Mouse (Mus musculus): ENCODE results near the gene Mrtfa. TPM values are rescaled to one million over a fixed set of nuclear protein-coding genes. Genes with fewer than 3 reads are reported as not detected.
"Not testable (repeated sequence)": the region's sequence is repeated elsewhere in the genome, so short reads cannot be mapped to it uniquely, and the experiment has no call there.

Mrtfa gene
- total RNA-seq (2021) = 23.4 and 32.1 TPM in 2 replicates
- long read RNA-seq, experiment 1, full-length matches to known transcripts = 5 of 14 reads
- long read RNA-seq, experiment 1, partial matches to known transcripts = 6 of 14 reads
- long read RNA-seq, experiment 1, other reads (novel, unspliced or antisense) = 3 of 14 reads
- long read RNA-seq, experiment 2, full-length matches to known transcripts = 6 of 15 reads
- long read RNA-seq, experiment 2, partial matches to known transcripts = 7 of 15 reads
- long read RNA-seq, experiment 2, other reads (novel, unspliced or antisense) = 2 of 15 reads

- peak; percentile 100 for DNase-seq
These were observed at the start of gene Mrtfa for GRCm38 (mm10) chr15:81190630-81191178. Mrtfa (minus strand) TSS chr15:81190757.

DNA sequence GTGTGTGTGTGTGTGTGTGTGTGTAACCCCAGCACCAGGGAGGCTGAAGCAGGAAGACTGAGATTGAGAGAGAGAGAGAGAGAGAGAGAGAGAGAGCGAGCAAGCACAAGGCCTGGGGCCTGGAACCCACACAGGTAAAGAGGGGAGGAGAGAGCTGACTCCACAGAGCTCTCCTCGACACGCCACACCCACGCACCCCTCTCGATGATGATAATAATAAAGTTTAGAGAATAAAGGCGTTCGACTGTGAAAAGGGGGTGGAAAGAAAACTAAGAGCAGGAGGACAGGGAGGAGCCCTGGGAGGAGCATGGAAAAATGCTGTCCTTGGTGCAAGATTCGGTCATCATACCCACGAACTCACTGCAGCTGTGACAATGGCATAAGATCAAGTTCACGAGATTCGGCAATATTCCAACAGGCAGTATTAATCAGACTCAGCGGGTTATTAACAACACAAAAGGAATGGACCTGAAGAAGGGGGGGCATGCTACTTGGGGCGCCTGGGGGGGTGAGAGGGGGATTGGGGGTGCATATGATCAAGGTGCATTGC, 49.3 kb upstream of the Mrtfa start:
- peak; percentile 66 for DNase-seq

GRCm38 (mm10) chr15:81239261-81239660, 48.7 kb upstream of the Mrtfa start:
- DNase-seq = peak; percentile 78

DNA sequence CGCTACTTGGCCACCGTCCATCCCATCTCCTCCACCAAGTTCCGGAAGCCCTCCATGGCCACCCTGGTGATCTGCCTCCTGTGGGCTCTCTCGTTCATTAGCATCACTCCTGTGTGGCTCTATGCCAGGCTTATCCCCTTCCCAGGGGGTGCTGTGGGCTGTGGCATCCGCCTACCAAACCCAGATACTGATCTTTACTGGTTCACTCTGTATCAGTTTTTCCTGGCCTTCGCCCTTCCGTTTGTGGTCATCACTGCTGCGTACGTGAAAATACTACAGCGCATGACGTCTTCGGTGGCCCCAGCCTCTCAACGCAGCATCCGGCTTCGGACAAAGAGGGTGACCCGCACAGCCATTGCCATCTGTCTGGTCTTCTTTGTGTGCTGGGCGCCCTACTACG, 46.9 kb upstream of the Mrtfa start:
- DNase-seq = no peak

DNA sequence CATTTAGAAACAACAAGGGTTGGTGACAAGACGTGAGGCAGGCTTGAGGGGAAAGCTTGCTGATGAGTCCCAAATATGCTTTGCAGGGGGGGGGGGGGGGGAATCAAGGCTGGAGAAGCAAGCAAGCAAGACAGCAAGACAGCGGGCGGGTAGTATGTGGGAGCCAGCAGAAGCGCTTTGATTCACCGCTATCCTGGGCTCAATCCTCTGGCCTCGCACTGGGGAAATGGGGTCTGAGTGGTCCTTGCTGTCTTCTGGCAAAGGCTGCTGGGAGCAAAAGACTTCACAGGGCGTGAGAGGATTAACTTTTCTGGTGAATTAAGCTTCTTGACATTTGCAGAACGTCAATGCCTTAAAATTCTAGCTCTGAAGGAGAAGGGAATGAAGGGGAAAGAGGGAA, 45.5 kb upstream of the Mrtfa start:
- DNase-seq = no peak

GRCm38 (mm10) chr15:81235086-81235920, 44.7 kb upstream of the Mrtfa start, which contains the start of gene Mchr1:
Mchr1 (plus strand) TSS chr15:81235499.
- DNase-seq = peak; percentile 69

DNA sequence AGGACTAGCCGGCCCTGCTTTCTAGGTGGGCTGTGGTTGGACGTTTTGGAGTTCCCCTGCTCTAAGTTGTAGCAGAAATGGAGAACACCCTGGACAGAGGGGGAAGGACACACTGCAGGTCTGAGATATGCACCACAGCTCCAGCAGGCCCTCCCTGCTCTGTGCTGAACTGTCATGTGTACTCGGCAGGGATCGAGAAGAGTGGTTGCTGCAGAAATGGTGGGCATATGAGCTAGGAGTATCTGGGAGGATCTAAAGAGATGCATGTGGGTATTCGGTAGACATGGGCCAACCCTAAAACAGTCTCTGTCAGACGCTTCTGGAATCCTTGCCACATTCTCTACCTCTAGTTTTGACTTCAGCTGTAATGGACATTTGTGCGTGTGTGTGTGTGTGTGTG, 40.8 kb upstream of the Mrtfa start:
- DNase-seq = no peak

- no peak for DNase-seq
These were observed 39.2 kb upstream of the Mrtfa start for GRCm38 (mm10) chr15:81229791-81230190.

- DNase-seq = no peak
These were observed 37.7 kb upstream of the Mrtfa start for GRCm38 (mm10) chr15:81228258-81228657.

GRCm38 (mm10) chr15:81227275-81227674, 36.7 kb upstream of the Mrtfa start:
- no peak for DNase-seq

DNA sequence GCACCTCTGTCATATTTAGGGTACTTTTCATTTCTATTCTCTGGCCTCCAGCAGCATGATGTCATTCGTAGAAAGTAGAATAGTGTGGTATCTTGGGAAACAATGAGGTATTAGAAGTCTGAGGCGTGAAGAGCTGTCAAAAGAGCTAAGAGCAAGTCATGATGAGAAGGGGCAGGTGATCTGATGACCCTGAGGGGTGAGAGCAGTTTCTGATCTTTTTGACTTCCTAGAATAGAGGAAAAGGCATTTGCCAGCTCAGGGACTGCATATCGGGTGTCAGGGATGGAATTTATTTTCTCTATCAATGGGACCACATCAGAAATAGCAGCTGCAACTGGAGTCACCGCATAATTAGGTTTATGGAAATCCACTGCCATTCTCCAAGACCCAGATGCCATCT, 36.2 kb upstream of the Mrtfa start:
- no peak for DNase-seq

- DNase-seq = no peak
These were observed 35.2 kb upstream of the Mrtfa start for GRCm38 (mm10) chr15:81225732-81226131.

DNA sequence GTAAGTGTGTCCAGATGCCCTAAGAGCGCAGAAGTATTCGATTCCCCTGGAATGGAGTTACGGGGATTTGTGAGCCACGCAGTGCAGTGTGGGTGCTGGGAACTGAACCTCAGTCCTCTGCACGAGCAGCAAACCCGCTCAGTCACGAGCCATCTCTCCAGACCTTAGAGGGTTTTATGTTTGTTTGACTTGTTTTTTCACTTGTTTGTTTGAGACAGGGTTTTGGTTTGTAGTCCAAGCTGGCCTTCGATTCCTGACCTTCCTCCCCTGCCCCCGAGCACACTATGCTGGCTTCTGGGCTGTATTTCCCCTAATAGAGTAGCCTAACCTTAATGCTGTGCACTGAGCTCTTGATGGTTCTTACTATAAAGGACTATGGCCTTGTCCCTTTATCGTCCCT, 34.5 kb upstream of the Mrtfa start:
- DNase-seq = no peak

DNA sequence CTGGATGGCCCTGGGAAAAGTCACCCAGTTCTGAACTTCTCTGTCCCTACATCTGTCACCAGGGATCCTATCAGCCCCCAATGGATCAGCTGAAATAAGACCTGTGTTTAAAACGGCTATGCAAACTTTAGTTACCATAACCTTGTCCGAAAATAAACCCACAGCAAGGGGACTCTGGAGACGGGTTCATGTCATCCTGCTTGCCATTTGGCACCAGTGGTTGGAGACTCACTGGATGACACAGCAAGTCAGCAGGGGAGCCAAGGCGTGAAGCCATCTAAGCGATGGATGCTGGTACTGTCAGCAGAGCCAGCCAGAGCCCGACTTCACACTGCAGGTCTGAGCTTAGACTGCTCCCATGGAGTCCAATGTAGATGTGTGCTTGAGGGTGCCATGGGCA, 30.9 kb upstream of the Mrtfa start:
- DNase-seq = no peak

DNA sequence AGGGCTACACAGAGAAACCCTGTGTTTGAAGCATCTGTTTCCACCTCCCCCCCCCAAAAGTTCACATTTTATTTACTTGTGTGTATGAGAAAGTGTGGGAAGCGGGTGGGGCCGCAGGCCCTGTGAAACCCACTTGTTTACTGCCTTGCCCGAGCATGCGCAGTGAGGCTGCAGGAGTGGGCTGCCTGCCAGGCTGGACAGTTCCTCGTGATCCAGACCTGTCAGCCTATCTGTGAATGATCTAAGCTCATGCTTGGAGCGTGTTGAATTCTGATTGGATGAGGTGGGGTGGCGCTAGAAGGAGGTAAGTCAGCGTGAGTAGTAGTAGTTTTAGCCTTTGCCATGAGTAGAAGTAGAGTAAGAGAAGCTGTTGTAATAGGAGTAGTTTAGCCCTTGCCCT, 29.5 kb upstream of the Mrtfa start:
- DNase-seq = not testable (repeated sequence)

DNA sequence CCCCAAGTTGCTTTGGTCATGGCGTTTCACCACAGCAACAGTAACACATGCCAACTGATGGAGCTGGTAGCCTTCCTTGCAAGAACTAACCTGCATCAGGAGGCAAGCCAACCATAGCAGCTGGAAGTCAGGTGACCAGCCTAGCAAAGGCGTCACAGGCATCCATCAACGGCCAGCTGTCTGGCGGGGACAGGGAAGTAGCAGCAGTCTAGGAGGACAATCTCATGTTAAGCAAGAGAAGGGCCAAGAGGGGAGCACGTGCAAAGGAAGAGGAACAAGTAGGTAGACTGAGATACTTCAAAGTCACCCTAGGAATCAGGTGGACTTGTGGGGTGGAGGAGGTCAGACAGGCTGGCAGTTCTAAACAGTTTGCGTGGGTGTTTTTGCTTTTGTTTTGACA, 28.5 kb upstream of the Mrtfa start:
- no peak for DNase-seq

DNA sequence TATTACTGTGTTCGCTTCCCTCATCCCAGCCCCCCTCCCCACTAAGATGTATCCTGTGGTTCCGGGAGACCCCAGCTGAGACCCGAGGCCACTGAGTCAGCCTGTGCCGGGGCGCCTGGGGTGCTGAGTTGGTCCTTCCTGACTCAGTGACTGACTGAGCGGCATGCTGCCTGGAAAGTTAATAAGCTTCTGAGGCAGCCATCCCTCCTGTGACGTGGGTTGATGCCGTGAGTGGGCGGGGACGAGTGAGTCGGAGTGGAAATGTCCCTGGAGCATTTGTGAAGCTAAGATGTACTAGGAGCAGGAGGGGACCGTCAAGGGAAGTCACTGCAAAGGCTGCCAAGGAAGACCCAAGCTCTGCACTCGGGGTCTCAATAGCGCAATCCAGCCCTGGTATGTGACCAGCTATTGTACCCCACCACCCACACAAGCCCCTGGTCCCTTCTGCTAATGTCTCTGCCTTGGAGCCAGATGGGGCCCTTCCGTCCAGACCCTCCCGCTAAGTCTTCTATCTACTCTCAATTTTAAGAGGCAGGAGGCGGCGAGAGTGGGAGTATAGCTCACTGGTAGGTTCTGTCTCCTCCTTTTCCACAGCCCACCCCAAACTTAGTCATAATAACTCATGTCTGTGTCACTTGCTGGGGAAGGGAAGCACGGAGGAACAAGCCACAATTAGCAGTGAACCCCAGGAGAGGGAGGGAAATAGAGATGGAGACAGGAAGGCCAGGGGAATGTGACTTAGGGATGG, 26.5 kb upstream of the Mrtfa start:
- no peak for DNase-seq

DNA sequence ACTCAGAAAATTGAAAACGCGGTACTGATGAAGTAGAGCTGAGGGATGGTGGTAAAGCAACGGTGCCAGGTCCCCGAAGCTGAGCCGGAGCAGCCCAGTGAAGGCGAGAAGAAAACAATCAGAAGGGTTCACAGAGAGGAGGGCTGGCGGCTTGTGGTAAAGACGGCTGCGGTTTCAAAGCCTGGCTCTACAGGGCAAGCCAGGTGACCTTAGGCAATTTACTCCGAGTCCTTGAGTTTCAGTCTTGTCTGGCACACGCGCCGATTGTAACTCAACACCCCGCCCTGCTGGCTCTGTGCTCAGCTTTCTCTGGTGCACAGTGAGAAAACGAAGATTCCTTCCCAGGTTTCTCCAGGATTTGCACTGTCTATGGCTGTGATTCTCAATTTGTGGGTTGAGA, 22.4 kb upstream of the Mrtfa start:
- DNase-seq = peak; percentile 76

DNA sequence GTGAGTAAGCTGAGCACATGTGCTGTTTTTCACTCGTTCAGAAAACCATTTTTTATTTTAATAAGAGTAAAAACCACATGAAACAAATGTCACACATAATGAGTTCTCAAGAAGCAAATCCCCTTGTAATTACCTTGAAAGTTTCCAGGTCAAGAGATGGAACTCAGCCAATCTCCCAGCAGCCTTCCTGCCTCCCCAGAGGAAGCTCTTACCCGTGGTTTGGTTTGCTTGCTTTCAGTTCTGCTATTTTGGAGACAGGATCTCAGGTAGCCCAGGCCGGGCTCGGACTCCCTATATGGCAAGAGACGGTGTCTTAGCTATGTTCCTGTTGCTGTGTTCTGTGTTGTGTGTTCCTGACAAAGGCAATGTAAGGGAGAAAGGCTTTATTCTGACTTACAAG, 19.9 kb upstream of the Mrtfa start:
- DNase-seq = no peak

- no peak for DNase-seq
These were observed 11.9 kb upstream of the Mrtfa start for GRCm38 (mm10) chr15:81202462-81202861.

DNA sequence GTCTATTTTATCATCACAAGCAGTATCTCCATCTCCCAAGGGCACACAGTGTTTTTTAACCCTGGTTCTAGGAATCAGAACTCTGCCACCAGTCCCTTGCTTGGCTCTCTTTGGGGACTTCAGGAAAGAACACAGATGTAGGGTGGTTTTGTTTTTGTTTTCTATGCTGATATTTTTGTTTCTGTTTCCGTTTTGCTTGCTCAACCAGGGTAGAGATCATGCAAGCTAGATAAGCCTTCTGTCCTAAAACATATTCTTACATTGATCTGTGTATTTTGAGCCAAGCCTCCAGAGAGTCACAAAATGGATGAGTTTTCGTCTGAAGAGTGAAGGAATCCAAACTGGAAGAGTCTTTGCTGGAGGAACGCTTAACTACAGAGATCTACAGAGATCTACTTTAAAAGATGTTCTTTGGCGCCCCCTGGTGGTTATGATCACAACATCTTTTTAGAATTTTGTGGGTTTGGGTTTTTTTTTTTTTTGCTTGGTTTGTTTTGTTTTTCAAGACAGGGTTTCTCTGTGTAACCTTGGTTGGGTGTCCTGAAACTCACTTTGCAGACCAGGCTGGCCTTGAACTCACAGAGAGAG, 8.9 kb upstream of the Mrtfa start:
- DNase-seq = peak; percentile 87

GRCm38 (mm10) chr15:81198447-81198846, 7.9 kb upstream of the Mrtfa start:
- no peak for DNase-seq
